Mouse (Mus musculus): ENCODE data around the gene Sipa1l3. TPM values are rescaled to one million over a fixed set of nuclear protein-coding genes. Genes with fewer than 3 reads are reported as not detected.

The Sipa1l3 gene
- polyA plus RNA-seq, 1 experiment from 2014 or later = 21.6 TPM

GRCm38 (mm10) chr7:29446156-29446555 is 72.3 kb downstream of the Sipa1l3 start:
- Histone ChIP-seq H3K4me2 (ENCODE audit: low read depth, low read length) (no peak overlapping the region), H3K9me3 (ENCODE audit: control insufficient read depth, low read length) (no peaks in the 10 kb centered on the region), H3K4me3 (ENCODE audit: low read length) (no peak overlapping the region), H3K27me3 (ENCODE audit: control insufficient read depth, insufficient read depth, low read depth, low read length) (no peaks in the 10 kb centered on the region), H3K36me3 (ENCODE audit: control insufficient read depth, insufficient read depth, low read length) (no peaks in the 10 kb centered on the region), H3K9ac (ENCODE audit: low read length) (no peak overlapping the region), H3K4me1 (replicated peaks; ENCODE audit: control insufficient read depth, insufficient read depth, low read length) (peaks cover 8% of the 10 kb centered on the region), H3K27ac (ENCODE audit: low read length) (no peak overlapping the region)
- WGBS = 73% methylated on average over 4 of the region's 4 CpGs
- ATAC-seq (ENCODE audit: low read depth) = no peak

GRCm38 (mm10) chr7:29444527-29444926 is 73.9 kb downstream of the Sipa1l3 start:
- Histone ChIP-seq H3K4me1 (replicated peaks; ENCODE audit: control insufficient read depth, insufficient read depth, low read length) (peaks cover 8% of the 10 kb centered on the region), H3K9me3 (ENCODE audit: control insufficient read depth, low read length) (no peaks in the 10 kb centered on the region), H3K9ac (ENCODE audit: low read length) (0 out of 2 replicates have a peak overlapping the region, but pooled peaks have one; percentile 10), H3K27me3 (ENCODE audit: control insufficient read depth, insufficient read depth, low read depth, low read length) (no peaks in the 10 kb centered on the region), H3K4me3 (ENCODE audit: low read length) (no peak overlapping the region), H3K36me3 (ENCODE audit: control insufficient read depth, insufficient read depth, low read length) (no peaks in the 10 kb centered on the region), H3K27ac (ENCODE audit: low read length) (no peak overlapping the region; the same call in 1 of the 2 replicates), H3K4me2 (ENCODE audit: low read depth, low read length) (no peak overlapping the region)
- ATAC-seq (ENCODE audit: low read depth) = no peak
- WGBS = 51% methylated on average over 5 of the region's 5 CpGs

- H3K4me1 ChIP-seq (replicated peaks; ENCODE audit: control insufficient read depth, insufficient read depth, low read length) = peaks cover 8% of the 10 kb centered on the region
- no peak overlapping the region for H3K27ac ChIP-seq (ENCODE audit: low read length)
- 53% methylated on average over 2 of the region's 2 CpGs for WGBS
- H3K27me3 ChIP-seq (ENCODE audit: control insufficient read depth, insufficient read depth, low read depth, low read length) = no peaks in the 10 kb centered on the region
- ATAC-seq (ENCODE audit: low read depth) = no peak
- H3K36me3 ChIP-seq (ENCODE audit: control insufficient read depth, insufficient read depth, low read length) = no peaks in the 10 kb centered on the region
- H3K9ac ChIP-seq (ENCODE audit: low read length) = no peak overlapping the region
- no peak overlapping the region for H3K4me2 ChIP-seq (ENCODE audit: low read depth, low read length)
- no peak overlapping the region for H3K4me3 ChIP-seq (ENCODE audit: low read length)
- no peaks in the 10 kb centered on the region for H3K9me3 ChIP-seq (ENCODE audit: control insufficient read depth, low read length)
Measured at GRCm38 (mm10) chr7:29444070-29444469, 74.4 kb downstream of the Sipa1l3 start.

- Histone ChIP-seq H3K27me3 (ENCODE audit: control insufficient read depth, insufficient read depth, low read depth, low read length) (no peaks in the 10 kb centered on the region), H3K4me3 (ENCODE audit: low read length) (no peak overlapping the region), H3K4me2 (ENCODE audit: low read depth, low read length) (no peak overlapping the region), H3K4me1 (replicated peaks; ENCODE audit: control insufficient read depth, insufficient read depth, low read length) (peaks cover 25% of the 10 kb centered on the region), H3K9ac (ENCODE audit: low read length) (no peak overlapping the region), H3K27ac (ENCODE audit: low read length) (no peak overlapping the region), H3K9me3 (ENCODE audit: control insufficient read depth, low read length) (no peaks in the 10 kb centered on the region), H3K36me3 (ENCODE audit: control insufficient read depth, insufficient read depth, low read length) (no peaks in the 10 kb centered on the region)
- 63% methylated on average over 9 of the region's 9 CpGs for WGBS
- ATAC-seq (ENCODE audit: low read depth) = 0 out of 2 replicates have a peak, but pooled peaks have one; percentile 21
Measured at GRCm38 (mm10) chr7:29441793-29442192, 76.6 kb downstream of the Sipa1l3 start.

- no peak overlapping the region for H3K4me2 ChIP-seq (ENCODE audit: low read depth, low read length)
- WGBS = 70% methylated on average over 9 of the region's 9 CpGs
- H3K9ac ChIP-seq (ENCODE audit: low read length) = no peak overlapping the region
- peaks cover 31% of the 10 kb centered on the region for H3K4me1 ChIP-seq (replicated peaks; ENCODE audit: control insufficient read depth, insufficient read depth, low read length)
- ATAC-seq (ENCODE audit: low read depth) = no peak
- no peaks in the 10 kb centered on the region for H3K27me3 ChIP-seq (ENCODE audit: control insufficient read depth, insufficient read depth, low read depth, low read length)
- no peak overlapping the region for H3K4me3 ChIP-seq (ENCODE audit: low read length)
- no peak overlapping the region for H3K27ac ChIP-seq (ENCODE audit: low read length)
- no peaks in the 10 kb centered on the region for H3K36me3 ChIP-seq (ENCODE audit: control insufficient read depth, insufficient read depth, low read length)
- no peaks in the 10 kb centered on the region for H3K9me3 ChIP-seq (ENCODE audit: control insufficient read depth, low read length)
Measured at GRCm38 (mm10) chr7:29441151-29441550, 77.3 kb downstream of the Sipa1l3 start.

GRCm38 (mm10) chr7:29438655-29439282 is 79.7 kb downstream of the Sipa1l3 start:
- no peak overlapping the region for H3K9ac ChIP-seq (ENCODE audit: low read length)
- ATAC-seq (ENCODE audit: low read depth) = no peak
- H3K9me3 ChIP-seq (ENCODE audit: control insufficient read depth, low read length) = no peaks in the 10 kb centered on the region
- H3K27me3 ChIP-seq (ENCODE audit: control insufficient read depth, insufficient read depth, low read depth, low read length) = no peaks in the 10 kb centered on the region
- peaks cover 27% of the 10 kb centered on the region for H3K4me1 ChIP-seq (replicated peaks; ENCODE audit: control insufficient read depth, insufficient read depth, low read length)
- H3K4me3 ChIP-seq (ENCODE audit: low read length) = no peak overlapping the region
- WGBS = 71% methylated on average over 16 of the region's 16 CpGs
- no peaks in the 10 kb centered on the region for H3K36me3 ChIP-seq (ENCODE audit: control insufficient read depth, insufficient read depth, low read length)
- no peak overlapping the region for H3K4me2 ChIP-seq (ENCODE audit: low read depth, low read length)
- H3K27ac ChIP-seq (ENCODE audit: low read length) = no peak overlapping the region

GRCm38 (mm10) chr7:29438204-29438603 is 80.2 kb downstream of the Sipa1l3 start:
- H3K4me3 ChIP-seq (ENCODE audit: low read length) = no peak overlapping the region
- no peaks in the 10 kb centered on the region for H3K27me3 ChIP-seq (ENCODE audit: control insufficient read depth, insufficient read depth, low read depth, low read length)
- no peaks in the 10 kb centered on the region for H3K9me3 ChIP-seq (ENCODE audit: control insufficient read depth, low read length)
- no peak overlapping the region for H3K4me2 ChIP-seq (ENCODE audit: low read depth, low read length)
- ATAC-seq (ENCODE audit: low read depth) = no peak
- peaks cover 31% of the 10 kb centered on the region for H3K4me1 ChIP-seq (replicated peaks; ENCODE audit: control insufficient read depth, insufficient read depth, low read length)
- no peak overlapping the region for H3K27ac ChIP-seq (ENCODE audit: low read length)
- WGBS = 86% methylated on average over 14 of the region's 14 CpGs
- no peak overlapping the region for H3K9ac ChIP-seq (ENCODE audit: low read length)
- H3K36me3 ChIP-seq (ENCODE audit: control insufficient read depth, insufficient read depth, low read length) = no peaks in the 10 kb centered on the region

- ATAC-seq (ENCODE audit: low read depth) = 0 out of 2 replicates have a peak, but pooled peaks have one; percentile 13
- H3K27me3 ChIP-seq (ENCODE audit: control insufficient read depth, insufficient read depth, low read depth, low read length) = no peaks in the 10 kb centered on the region
- 62% methylated on average over 10 of the region's 10 CpGs for WGBS
Measured at GRCm38 (mm10) chr7:29437072-29437471, 81.4 kb downstream of the Sipa1l3 start.

GRCm38 (mm10) chr7:29434313-29435035 is 84.0 kb downstream of the Sipa1l3 start:
- H3K27ac ChIP-seq (ENCODE audit: low read length) = no peak overlapping the region
- no peak overlapping the region for H3K9ac ChIP-seq (ENCODE audit: low read length)
- no peaks in the 10 kb centered on the region for H3K27me3 ChIP-seq (ENCODE audit: control insufficient read depth, insufficient read depth, low read depth, low read length)
- no peak overlapping the region for H3K4me3 ChIP-seq (ENCODE audit: low read length)
- peaks cover 57% of the 10 kb centered on the region for H3K4me1 ChIP-seq (replicated peaks; ENCODE audit: control insufficient read depth, insufficient read depth, low read length)
- no peak for ATAC-seq (ENCODE audit: low read depth)
- no peaks in the 10 kb centered on the region for H3K36me3 ChIP-seq (ENCODE audit: control insufficient read depth, insufficient read depth, low read length)
- WGBS = 74% methylated on average over 9 of the region's 9 CpGs
- H3K9me3 ChIP-seq (ENCODE audit: control insufficient read depth, low read length) = no peaks in the 10 kb centered on the region
- no peak overlapping the region for H3K4me2 ChIP-seq (ENCODE audit: low read depth, low read length)

More at GRCm38 (mm10) chr7:29437072-29437471, 81.4 kb downstream of the Sipa1l3 start:
- Histone ChIP-seq H3K27ac (ENCODE audit: low read length) (peak overlapping the region; percentile 53), H3K4me2 (ENCODE audit: low read depth, low read length) (no peak overlapping the region), H3K4me1 (replicated peaks; ENCODE audit: control insufficient read depth, insufficient read depth, low read length) (peaks cover 40% of the 10 kb centered on the region), H3K4me3 (ENCODE audit: low read length) (no peak overlapping the region), H3K9ac (ENCODE audit: low read length) (no peak overlapping the region), H3K36me3 (ENCODE audit: control insufficient read depth, insufficient read depth, low read length) (no peaks in the 10 kb centered on the region), H3K9me3 (ENCODE audit: control insufficient read depth, low read length) (no peaks in the 10 kb centered on the region)
